Mouse (Mus musculus) G1E (cell line): Measurements from ENCODE around the gene 1700003E16Rik.

ENCODE experiments used
- CTCF ChIP-seq: IDR thresholded peaks from 2 replicates; pipeline ENCODE4 v1.5.1; 2012; ENCODE audit warnings: low read depth, low read length, inconsistent platforms, mixed read lengths
- GATA1 ChIP-seq: IDR thresholded peaks from 2 replicates; pipeline ENCODE4 v1.6.1; 2012; ENCODE audit warnings: borderline replicate concordance, low read length, inconsistent platforms, mixed read lengths

- no peak for TF ChIP-seq CTCF
- no peak for TF ChIP-seq GATA1
Observed at GRCm38 (mm10) chr6:83165026-83165606, 8.9 kb downstream of the 1700003E16Rik start.
